Mouse (Mus musculus) liver, embryonic 16.5 days (tissue): ENCODE data around the gene Fam185a. TPM values are rescaled to one million over a fixed set of nuclear protein-coding genes. Genes with fewer than 3 reads are reported as not detected.

ENCODE experiments used
- ATAC-seq: fragments of 200-750 bp; cut with Nextera tagmentation; 2 replicates; pipeline ENCODE4 v1.8.0; 2017; ENCODE audit warnings: low read depth, mild to moderate bottlenecking, moderate number of reproducible peaks, moderate library complexity
- H3K27ac ChIP-seq: fragments of 300-500 bp; sonication (generic); 2 replicates; pipeline ENCODE4 v1.5.1; 2014; ENCODE audit warnings: mild to moderate bottlenecking, low read length
- H3K27me3 ChIP-seq: fragments of 300-500 bp; sonication (generic); 2 replicates; pipeline ENCODE4 v1.6.1; 2014; ENCODE audit warnings: low read depth, low read length, mixed read lengths; ENCODE audit not compliant: control insufficient read depth, insufficient read depth
- H3K36me3 ChIP-seq: fragments of 300-500 bp; sonication (generic); 2 replicates; pipeline ENCODE4 v1.6.1; 2014; ENCODE audit warnings: mild to moderate bottlenecking; ENCODE audit not compliant: control insufficient read depth, insufficient read depth
- H3K4me1 ChIP-seq: fragments of 300-500 bp; sonication (generic); 2 replicates; pipeline ENCODE4 v1.6.1; 2014; ENCODE audit warnings: low read depth, low read length, mixed read lengths; ENCODE audit not compliant: control insufficient read depth
- H3K4me2 ChIP-seq: fragments of 300-500 bp; sonication (generic); 2 replicates; pipeline ENCODE4 v1.6.1; 2014; ENCODE audit warnings: low read depth, low read length, mixed read lengths
- H3K4me3 ChIP-seq: fragments of 300-500 bp; sonication (generic); 2 replicates; pipeline ENCODE4 v1.5.1; 2014; ENCODE audit warnings: low read depth, mild to moderate bottlenecking, low read length
- H3K9ac ChIP-seq: fragments of 300-500 bp; sonication (generic); 2 replicates; pipeline ENCODE4 v1.6.1; 2014; ENCODE audit warnings: low read depth, low read length
- H3K9me3 ChIP-seq: fragments of 300-500 bp; sonication (generic); replicated peaks from 2 replicates; pipeline ENCODE4 v1.6.1; 2016; ENCODE audit warnings: low read length; ENCODE audit not compliant: control insufficient read depth
- WGBS: fragments of 180-500 bp; shearing (Covaris S2); extraction: QIAGEN DNeasy Blood & Tissue Kit; methylation state at CpG from one replicate; pipeline ENCODE4 v1.1.7; 2014; ENCODE audit not compliant: insufficient replicate concordance; 5-methylcytosine and 5-hydroxymethylcytosine counted together
- polyA plus RNA-seq: library from polyadenylated mRNA; unstranded; fragments of >200 nt; fragmentation: Nextera tagmentation; extraction: Ambion mirVana; gene quantifications from 2 replicates; pipeline ENCODE4 v1.2.1, GENCODE M21; 2015

Gene Fam185a
- polyA plus RNA-seq, 1 experiment from 2014 or later, result 2.8 TPM

DNA sequence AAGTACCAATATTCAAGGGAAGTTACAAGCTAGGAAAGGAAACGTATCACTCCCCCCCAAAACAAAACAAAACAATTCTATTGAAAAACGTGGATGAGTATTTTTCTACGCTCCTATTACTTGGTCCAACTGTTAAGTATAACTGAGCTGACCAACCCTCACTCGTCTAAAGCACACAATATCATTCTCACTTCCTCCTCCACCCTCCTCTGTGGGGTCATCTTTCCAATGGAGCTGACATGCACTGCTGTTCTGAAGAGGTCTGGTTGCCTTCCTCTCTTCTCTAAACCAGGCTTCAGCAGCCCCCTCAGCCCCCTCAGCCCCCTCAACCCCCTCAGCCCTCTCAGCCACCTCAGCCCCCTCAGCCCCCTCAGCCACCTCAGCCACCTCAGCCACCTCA is 85.0 kb downstream of the Fam185a start:
- H3K4me2 ChIP-seq, result no peak overlapping the region
- H3K27me3 ChIP-seq, result no peaks in the 10 kb centered on the region
- H3K9me3 ChIP-seq, result no peaks in the 10 kb centered on the region
- H3K9ac ChIP-seq, result no peak overlapping the region
- no peaks in the 10 kb centered on the region for H3K36me3 ChIP-seq
- 49% methylated on average over 4 of the region's 4 CpGs for WGBS
- H3K4me1 ChIP-seq, result no peaks in the 10 kb centered on the region
- no peak for ATAC-seq
- H3K27ac ChIP-seq, result no peak overlapping the region
- no peak overlapping the region for H3K4me3 ChIP-seq

DNA sequence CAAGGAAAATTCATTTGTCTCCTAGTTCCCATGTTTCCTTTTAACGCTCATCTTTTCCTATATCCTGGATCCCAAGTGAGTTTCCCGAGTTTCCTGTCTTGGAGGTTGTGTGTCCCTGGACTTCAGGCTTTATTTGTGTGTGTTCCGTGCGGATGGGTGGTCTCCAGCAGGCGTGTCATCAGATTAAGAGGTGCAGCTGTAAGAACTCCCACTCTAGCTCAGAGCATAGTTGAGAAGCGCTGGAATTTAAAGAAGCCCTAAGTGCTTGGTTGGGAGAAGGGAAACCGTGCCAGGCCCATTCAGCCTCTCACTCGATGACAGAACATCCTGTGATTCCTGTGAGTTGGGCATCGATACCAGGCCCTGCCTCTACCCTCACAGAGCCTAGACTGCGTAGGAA is 88.6 kb downstream of the Fam185a start:
- no peak overlapping the region for H3K4me3 ChIP-seq
- 69% methylated on average over 10 of the region's 10 CpGs for WGBS
- H3K4me1 ChIP-seq, result no peaks in the 10 kb centered on the region
- H3K36me3 ChIP-seq, result no peaks in the 10 kb centered on the region
- no peaks in the 10 kb centered on the region for H3K27me3 ChIP-seq
- H3K27ac ChIP-seq, result no peak overlapping the region
- H3K9ac ChIP-seq, result no peak overlapping the region
- H3K9me3 ChIP-seq, result no peaks in the 10 kb centered on the region
- H3K4me2 ChIP-seq, result no peak overlapping the region
- ATAC-seq, result no peak

DNA sequence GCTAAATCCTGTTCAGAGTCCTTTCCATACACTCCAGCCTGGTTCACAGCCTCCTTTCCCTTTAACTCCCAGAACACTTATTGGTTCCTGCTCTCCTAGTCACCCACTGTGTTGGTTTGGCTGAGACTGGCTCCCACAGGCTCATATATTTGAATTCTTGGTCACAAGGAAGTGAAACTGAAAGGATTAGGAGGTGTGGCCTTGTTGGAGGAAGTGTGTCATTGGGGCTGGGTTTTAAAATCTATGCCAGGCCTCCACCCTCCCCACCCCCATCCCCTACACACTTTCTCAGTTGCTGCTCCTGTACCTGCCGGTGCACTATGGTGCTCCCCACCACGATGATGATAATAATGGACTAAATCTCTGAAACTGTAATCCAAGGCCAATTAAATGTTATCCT is 92.8 kb downstream of the Fam185a start:
- ATAC-seq, result no peak
- Histone ChIP-seq H3K4me3 (no peak overlapping the region), H3K36me3 (no peaks in the 10 kb centered on the region), H3K27me3 (no peaks in the 10 kb centered on the region), H3K9ac (no peak overlapping the region), H3K4me2 (no peak overlapping the region), H3K27ac (no peak overlapping the region), H3K4me1 (no peaks in the 10 kb centered on the region), H3K9me3 (no peaks in the 10 kb centered on the region)
- WGBS, result 81% methylated on average over 2 of the region's 2 CpGs

DNA sequence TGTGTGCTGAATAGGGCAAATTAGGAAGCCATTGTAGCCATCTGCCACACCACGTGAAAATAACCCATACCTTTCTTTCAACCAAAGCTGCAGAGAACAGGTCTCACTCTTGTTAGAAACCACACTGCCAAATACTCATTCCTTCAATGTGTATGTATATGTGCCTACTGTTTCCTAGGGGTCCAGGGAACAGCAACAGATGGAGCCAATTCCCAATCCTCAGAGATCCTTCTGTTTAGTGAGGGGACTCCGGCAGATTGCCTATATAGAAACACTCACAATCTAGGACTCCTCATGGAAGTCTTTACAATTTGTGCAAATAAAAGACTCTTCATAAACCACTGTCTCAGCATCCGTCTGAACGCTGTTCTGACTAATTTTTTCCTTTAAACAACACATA is 93.4 kb downstream of the Fam185a start:
- no peak for ATAC-seq
- no peak overlapping the region for H3K4me2 ChIP-seq
- 55% methylated on average over 4 of the region's 4 CpGs for WGBS

DNA sequence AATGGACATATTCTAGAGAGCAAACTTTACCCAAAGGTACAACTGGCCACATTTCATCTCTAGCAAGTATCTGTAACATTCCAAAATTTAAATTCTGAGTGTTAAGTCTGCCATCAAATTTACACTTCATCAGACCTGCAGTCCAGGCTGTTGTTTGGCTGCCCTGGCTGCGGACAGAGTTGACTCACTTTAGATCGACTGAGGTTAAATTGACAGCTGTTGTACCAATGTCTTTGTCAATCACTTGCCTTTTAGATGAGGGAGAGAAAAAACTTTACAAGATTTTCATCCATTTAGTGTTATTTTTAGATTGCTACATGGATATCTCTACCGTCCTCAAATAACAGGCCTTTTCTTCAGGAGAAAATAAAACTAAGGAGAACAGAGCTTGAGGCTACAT is 94.4 kb downstream of the Fam185a start:
- Histone ChIP-seq H3K4me1 (no peaks in the 10 kb centered on the region), H3K9ac (no peak overlapping the region), H3K36me3 (no peaks in the 10 kb centered on the region), H3K9me3 (no peaks in the 10 kb centered on the region), H3K4me3 (no peak overlapping the region), H3K27ac (no peak overlapping the region), H3K27me3 (no peaks in the 10 kb centered on the region), H3K4me2 (no peak overlapping the region)
- no peak for ATAC-seq
- 74% methylated on average over 3 of the region's 3 CpGs for WGBS

More for the DNA sequence above, 93.4 kb downstream of the Fam185a start:
- Histone ChIP-seq H3K36me3 (no peaks in the 10 kb centered on the region), H3K9ac (no peak overlapping the region), H3K9me3 (no peaks in the 10 kb centered on the region), H3K4me3 (no peak overlapping the region), H3K4me1 (no peaks in the 10 kb centered on the region), H3K27ac (no peak overlapping the region), H3K27me3 (no peaks in the 10 kb centered on the region)

DNA sequence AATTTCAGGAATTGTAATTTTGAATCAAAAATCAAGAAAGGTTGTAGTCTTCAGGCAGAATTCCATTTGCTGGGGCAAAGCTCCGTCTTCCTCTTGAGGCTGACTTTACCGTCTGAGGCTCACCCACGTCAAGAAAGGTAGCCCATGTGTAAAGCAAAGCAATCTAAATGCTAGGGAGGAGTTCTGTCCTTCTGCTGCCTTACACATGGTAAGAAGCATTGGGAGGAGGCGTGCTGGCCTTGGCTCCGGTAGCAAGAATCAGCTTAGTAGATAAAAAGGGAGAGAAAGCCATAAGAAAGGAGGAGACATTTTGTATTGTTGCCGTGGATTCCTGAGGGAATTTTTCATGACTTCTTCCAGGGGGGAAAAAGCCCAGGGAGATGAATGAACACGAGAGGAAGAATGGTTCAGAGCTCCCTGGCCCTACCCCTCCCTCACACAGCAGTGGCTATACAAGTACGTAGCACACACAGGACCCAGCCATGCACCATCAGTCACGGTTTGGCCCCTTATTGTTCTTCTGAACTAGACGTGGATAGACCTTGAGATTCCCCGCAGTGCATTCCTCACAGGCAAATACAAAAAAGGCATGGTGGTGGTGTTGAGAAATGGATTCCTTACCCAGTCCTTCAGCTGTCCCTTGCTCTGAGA is 102.2 kb downstream of the Fam185a start:
- no peaks in the 10 kb centered on the region for H3K36me3 ChIP-seq
- no peak for ATAC-seq
- no peaks in the 10 kb centered on the region for H3K9me3 ChIP-seq
- H3K9ac ChIP-seq, result no peak overlapping the region
- 53% methylated on average over 11 of the region's 11 CpGs for WGBS
- H3K27ac ChIP-seq, result no peak overlapping the region
- no peak overlapping the region for H3K4me2 ChIP-seq
- no peaks in the 10 kb centered on the region for H3K27me3 ChIP-seq
- no peaks in the 10 kb centered on the region for H3K4me1 ChIP-seq
- H3K4me3 ChIP-seq, result no peak overlapping the region

DNA sequence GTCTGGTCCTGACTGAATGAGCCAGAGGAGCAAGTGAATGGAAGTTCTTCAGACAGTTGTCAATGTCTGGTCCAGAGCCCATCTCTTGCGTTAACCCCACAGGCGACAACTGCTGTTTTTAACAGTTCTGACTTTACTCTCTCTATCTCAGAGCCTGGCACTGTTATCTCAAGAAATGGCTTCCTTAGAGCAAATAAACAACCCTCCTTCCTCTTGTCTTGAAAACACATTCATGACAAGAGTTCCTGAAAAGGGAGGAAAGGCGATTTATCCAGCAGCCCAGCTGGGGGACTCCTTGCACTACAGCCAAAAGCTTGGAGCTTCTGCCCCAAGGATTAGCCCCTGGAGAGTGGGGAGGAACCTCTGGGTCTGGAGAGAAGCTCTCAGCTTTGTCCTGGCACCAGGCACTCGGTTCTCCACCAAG is 102.7 kb downstream of the Fam185a start:
- ATAC-seq, result no peak
- 26% methylated on average over 4 of the region's 4 CpGs for WGBS
- H3K27ac ChIP-seq, result no peak overlapping the region

DNA sequence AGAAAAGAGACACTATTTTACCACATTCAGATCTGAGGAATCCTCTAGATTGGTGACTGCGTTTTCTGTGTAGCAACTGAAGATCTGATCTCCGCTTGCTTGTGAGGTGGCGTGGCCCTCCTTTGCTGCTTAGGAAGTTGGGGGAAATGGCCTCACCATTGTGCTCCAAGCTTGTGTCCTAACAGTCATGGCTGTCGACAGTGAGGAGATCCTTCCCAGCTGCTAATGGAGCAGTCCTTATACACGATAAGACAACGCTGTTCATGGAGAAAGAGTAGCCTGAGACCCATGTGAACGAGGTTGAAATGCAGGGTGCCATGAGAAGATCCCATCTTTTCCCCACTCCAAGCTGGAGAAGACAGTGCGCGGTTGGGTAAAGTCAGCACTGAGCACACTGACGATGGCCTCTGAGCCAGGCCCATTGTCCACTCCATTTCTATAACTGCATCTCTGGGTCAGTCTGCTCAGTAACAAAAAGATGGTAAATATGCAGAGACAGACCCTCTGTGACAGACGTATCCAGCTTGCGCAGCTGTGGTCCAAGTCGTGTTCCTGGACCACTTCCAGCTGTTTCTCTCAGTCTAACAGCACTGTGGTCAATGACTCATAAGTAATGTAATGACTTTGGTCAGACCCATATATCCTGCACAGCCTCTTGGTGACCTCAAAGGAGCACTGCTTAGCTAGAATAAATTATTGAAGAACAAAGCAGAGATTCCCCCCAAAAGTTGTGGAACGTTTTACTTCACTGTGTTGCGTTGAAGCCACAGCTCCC is 103.5 kb downstream of the Fam185a start:
- no peak overlapping the region for H3K9ac ChIP-seq
- 66% methylated on average over 15 of the region's 15 CpGs for WGBS
- ATAC-seq, result no peak
- no peak overlapping the region for H3K4me3 ChIP-seq
- H3K36me3 ChIP-seq, result no peaks in the 10 kb centered on the region
- no peaks in the 10 kb centered on the region for H3K4me1 ChIP-seq
- H3K27ac ChIP-seq, result no peak overlapping the region
- H3K4me2 ChIP-seq, result no peak overlapping the region
- H3K27me3 ChIP-seq, result no peaks in the 10 kb centered on the region
- H3K9me3 ChIP-seq, result no peaks in the 10 kb centered on the region

More for the DNA sequence above, 102.7 kb downstream of the Fam185a start:
- Histone ChIP-seq H3K4me3 (no peak overlapping the region), H3K9me3 (no peaks in the 10 kb centered on the region), H3K4me1 (no peaks in the 10 kb centered on the region), H3K4me2 (no peak overlapping the region), H3K36me3 (no peaks in the 10 kb centered on the region), H3K27me3 (no peaks in the 10 kb centered on the region), H3K9ac (no peak overlapping the region)

DNA sequence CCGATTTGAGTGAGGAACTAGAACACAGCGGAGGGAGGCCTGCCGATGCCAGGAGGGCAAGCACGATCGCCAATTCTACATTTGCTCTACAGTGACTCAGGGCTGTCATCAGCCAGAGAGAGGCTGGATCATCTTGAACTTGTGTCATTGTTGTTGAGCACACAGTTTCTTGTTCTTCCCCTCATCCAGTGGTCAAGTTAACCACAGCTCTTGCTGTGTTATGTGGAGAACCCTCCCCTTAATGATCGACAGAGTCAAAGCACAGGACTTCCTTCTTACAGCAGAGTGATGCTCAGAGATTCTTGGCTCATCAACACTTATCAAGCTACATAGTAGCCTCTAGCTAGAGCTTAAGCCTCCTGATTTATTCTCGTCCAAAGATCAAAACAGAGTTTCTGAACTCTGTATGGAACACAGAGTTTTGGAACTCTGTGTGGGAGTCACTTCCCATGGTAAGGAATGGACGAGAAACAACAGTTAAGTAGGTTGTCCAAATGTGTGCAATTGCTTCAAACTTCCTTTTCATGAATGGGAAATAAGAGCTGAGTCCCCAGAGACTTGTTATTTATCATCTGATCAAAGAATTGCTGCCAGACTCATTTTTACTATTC is 104.5 kb downstream of the Fam185a start:
- no peak for ATAC-seq
- Histone ChIP-seq H3K27ac (no peak overlapping the region), H3K9me3 (no peaks in the 10 kb centered on the region), H3K4me2 (no peak overlapping the region), H3K36me3 (no peaks in the 10 kb centered on the region), H3K27me3 (no peaks in the 10 kb centered on the region), H3K4me1 (no peaks in the 10 kb centered on the region), H3K9ac (no peak overlapping the region), H3K4me3 (no peak overlapping the region)
- 65% methylated on average over 8 of the region's 8 CpGs for WGBS
